Mouse (Mus musculus): Measurements from ENCODE around the gene B230217C12Rik. TPM values are rescaled to one million over a fixed set of nuclear protein-coding genes. Genes with fewer than 3 reads are reported as not detected.

The B230217C12Rik gene
- 21.1 and 24.1 TPM in 2 replicates for polyA plus RNA-seq (2015; fragmentation: Nextera tagmentation; extraction: Ambion mirVana)

DNA sequence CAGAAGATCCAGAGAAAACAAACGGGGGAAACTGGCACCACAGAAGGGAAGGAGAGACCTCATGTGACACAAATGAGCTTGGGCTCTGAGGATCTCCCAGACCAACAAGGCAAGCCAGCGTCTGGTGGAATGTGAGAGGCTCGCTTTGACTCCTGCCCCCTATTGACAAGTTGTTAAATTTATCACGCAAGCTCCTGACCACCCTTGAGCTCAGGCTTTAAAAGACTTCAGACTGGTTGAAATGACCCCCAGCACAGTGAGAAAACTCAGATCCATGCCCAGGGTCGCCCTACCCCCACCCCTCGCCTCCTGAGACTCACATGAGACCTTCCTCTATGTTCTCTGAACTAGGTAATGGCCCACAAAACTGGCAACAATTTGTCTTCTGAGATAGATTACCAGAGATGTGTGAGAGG lies at the start of gene B230217C12Rik:
Gene B230217C12Rik (plus strand): TSS at position 242 of the 416 bp plus-strand sequence.
- Histone ChIP-seq H3K4me3 (replicated peaks; ENCODE audit: low read length) (peak within 1 kb of the TSS; percentile 56), H3K9me3 (ENCODE audit: control insufficient read depth, low read length) (no peaks in the 10 kb centered on the region), H3K9ac (replicated peaks; ENCODE audit: low read depth, low read length) (peak within 1 kb of the TSS; percentile 71), H3K4me1 (replicated peaks; ENCODE audit: control insufficient read depth, insufficient read depth, low read length) (peaks cover 14% of the 10 kb centered on the region), H3K4me2 (ENCODE audit: low read length) (peak within 1 kb of the TSS; percentile 62), H3K27me3 (replicated peaks; ENCODE audit: control insufficient read depth, insufficient read depth, low read length) (no peaks in the 10 kb centered on the region), H3K36me3 (ENCODE audit: control insufficient read depth, insufficient read depth) (peaks cover 3% of the 10 kb centered on the region; the same call in 1 of the 2 replicates), H3K27ac (ENCODE audit: low read length) (peak within 1 kb of the TSS; percentile 87)
- WGBS, result under 1% methylated on average over 6 of the region's 6 CpGs
- ATAC-seq, result peak; percentile 11

DNA sequence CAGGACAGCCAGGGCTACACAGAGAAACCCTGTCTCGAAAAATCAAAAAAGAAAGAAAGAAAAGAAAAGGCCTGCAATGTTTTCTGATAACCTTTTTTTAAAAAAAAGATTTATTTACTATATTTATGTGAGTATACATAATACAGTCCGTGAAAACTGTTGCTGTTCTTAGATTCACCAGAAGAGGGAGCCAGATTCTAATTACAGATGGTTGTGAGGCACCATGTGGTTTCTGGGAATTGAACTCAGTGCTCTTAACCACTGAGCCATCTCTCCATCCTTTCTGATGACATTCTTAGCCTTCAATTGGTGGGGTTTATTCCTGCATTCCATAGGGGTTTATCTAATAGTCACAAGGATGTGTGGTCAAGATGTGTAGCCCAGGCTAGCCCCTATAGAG lies 47.4 kb upstream of the B230217C12Rik start:
- Histone ChIP-seq H3K9ac (replicated peaks; ENCODE audit: low read depth, low read length) (no peak overlapping the region), H3K27me3 (replicated peaks; ENCODE audit: control insufficient read depth, insufficient read depth, low read length) (no peaks in the 10 kb centered on the region), H3K27ac (ENCODE audit: low read length) (no peak overlapping the region), H3K36me3 (ENCODE audit: control insufficient read depth, insufficient read depth) (no peaks in the 10 kb centered on the region), H3K9me3 (ENCODE audit: control insufficient read depth, low read length) (no peaks in the 10 kb centered on the region), H3K4me1 (replicated peaks; ENCODE audit: control insufficient read depth, insufficient read depth, low read length) (peaks cover 4% of the 10 kb centered on the region; the same call in 1 of the 2 replicates), H3K4me2 (ENCODE audit: low read length) (no peak overlapping the region), H3K4me3 (replicated peaks; ENCODE audit: low read length) (no peak overlapping the region)
- WGBS, result 6% methylated on average over 2 of the region's 2 CpGs
- no peak for ATAC-seq

DNA sequence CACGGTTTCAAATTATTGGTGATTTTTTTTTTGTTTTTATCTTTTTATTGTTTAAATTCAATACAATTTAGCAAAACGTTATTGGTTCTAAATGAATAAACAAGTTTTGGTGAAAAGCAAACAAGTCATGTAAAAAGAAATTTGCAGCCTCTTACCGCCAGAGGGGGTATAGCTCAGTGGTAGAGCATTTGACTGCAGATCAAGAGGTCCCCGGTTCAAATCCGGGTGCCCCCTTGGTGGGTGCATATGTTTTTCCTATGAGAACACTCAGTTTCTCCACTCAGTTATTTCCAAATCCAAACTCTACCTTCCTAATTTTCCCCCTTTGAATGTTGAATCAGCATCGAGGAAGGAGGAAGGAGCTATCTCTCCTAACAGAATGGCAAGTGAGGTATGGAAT lies 43.7 kb upstream of the B230217C12Rik start:
- Histone ChIP-seq H3K36me3 (ENCODE audit: control insufficient read depth, insufficient read depth) (no peaks in the 10 kb centered on the region), H3K4me3 (replicated peaks; ENCODE audit: low read length) (no peak overlapping the region), H3K27ac (ENCODE audit: low read length) (no peak overlapping the region), H3K9me3 (ENCODE audit: control insufficient read depth, low read length) (no peaks in the 10 kb centered on the region), H3K4me1 (replicated peaks; ENCODE audit: control insufficient read depth, insufficient read depth, low read length) (peaks cover 18% of the 10 kb centered on the region), H3K27me3 (replicated peaks; ENCODE audit: control insufficient read depth, insufficient read depth, low read length) (no peaks in the 10 kb centered on the region), H3K9ac (replicated peaks; ENCODE audit: low read depth, low read length) (no peak overlapping the region), H3K4me2 (ENCODE audit: low read length) (no peak overlapping the region)
- no peak for ATAC-seq
- 3% methylated on average over 6 of the region's 6 CpGs for WGBS

DNA sequence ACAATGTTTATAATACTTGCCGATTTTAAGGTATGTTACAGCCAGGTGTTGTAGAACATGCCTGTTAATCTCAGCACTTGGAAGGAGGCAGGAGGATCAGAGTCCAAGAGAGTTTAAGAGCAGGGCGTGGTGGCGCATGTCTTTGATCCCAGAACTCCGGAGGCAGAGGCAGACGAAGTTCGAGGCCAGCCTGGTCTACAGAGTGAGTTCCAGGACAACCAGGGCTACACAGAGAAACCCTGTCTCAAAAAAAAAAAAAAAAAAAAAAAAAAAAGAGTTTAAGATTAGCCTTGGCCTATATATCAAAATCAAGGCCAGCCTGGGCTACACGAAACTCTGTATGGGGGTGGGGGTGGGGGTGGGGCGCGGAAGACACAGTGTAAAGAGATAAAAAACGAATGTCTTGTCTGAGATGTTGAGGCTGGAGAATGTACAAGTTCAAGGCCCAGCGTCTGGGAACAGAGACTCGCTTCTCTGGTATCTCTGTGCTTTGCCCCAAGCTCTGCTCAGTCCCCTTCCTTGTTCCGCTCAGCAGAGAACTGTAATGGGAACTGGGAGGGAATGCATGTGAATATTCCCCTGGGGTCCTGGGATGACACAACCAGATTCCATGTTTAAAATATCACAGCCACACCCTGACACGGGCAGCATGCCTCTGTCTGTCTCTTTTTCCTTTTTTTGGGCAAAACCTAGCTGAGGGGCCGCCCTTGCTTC lies 43.1 kb upstream of the B230217C12Rik start:
- no peaks in the 10 kb centered on the region for H3K9me3 ChIP-seq (ENCODE audit: control insufficient read depth, low read length)
- no peak overlapping the region; the same call in 1 of the 2 replicates for H3K4me2 ChIP-seq (ENCODE audit: low read length)
- H3K4me3 ChIP-seq (replicated peaks; ENCODE audit: low read length), result no peak overlapping the region
- no peaks in the 10 kb centered on the region for H3K27me3 ChIP-seq (replicated peaks; ENCODE audit: control insufficient read depth, insufficient read depth, low read length)
- H3K4me1 ChIP-seq (replicated peaks; ENCODE audit: control insufficient read depth, insufficient read depth, low read length), result peaks cover 24% of the 10 kb centered on the region
- no peak for ATAC-seq
- no peak overlapping the region for H3K27ac ChIP-seq (ENCODE audit: low read length)
- no peaks in the 10 kb centered on the region for H3K36me3 ChIP-seq (ENCODE audit: control insufficient read depth, insufficient read depth)
- WGBS, result 64% methylated on average over 15 of the region's 15 CpGs
- no peak overlapping the region for H3K9ac ChIP-seq (replicated peaks; ENCODE audit: low read depth, low read length)

DNA sequence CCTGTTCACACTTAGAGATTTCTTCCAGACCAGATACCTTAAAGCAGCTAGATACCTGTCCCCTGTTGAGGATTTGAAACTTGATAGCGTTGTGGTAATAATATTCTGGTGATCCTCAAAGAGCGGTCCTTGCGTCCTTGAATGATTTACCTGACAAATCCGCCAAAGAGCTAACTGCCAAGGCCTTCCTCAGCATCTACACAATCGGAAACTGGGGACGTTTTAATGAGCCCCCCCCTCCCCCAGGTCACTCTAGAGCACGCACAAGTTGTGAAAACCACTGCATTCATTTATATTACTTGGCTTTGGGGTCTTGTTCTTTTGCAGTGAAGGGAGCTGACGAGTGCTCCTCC lies 42.5 kb upstream of the B230217C12Rik start:
- Histone ChIP-seq H3K27ac (ENCODE audit: low read length) (peak overlapping the region; percentile 51; the same call in 1 of the 2 replicates), H3K9ac (replicated peaks; ENCODE audit: low read depth, low read length) (no peak overlapping the region), H3K36me3 (ENCODE audit: control insufficient read depth, insufficient read depth) (no peaks in the 10 kb centered on the region), H3K27me3 (replicated peaks; ENCODE audit: control insufficient read depth, insufficient read depth, low read length) (no peaks in the 10 kb centered on the region), H3K4me1 (replicated peaks; ENCODE audit: control insufficient read depth, insufficient read depth, low read length) (peaks cover 27% of the 10 kb centered on the region), H3K9me3 (ENCODE audit: control insufficient read depth, low read length) (no peaks in the 10 kb centered on the region), H3K4me3 (replicated peaks; ENCODE audit: low read length) (peak overlapping the region; percentile 10), H3K4me2 (ENCODE audit: low read length) (peak overlapping the region; percentile 31)
- ATAC-seq, result no peak
- 31% methylated on average over 8 of the region's 8 CpGs for WGBS

DNA sequence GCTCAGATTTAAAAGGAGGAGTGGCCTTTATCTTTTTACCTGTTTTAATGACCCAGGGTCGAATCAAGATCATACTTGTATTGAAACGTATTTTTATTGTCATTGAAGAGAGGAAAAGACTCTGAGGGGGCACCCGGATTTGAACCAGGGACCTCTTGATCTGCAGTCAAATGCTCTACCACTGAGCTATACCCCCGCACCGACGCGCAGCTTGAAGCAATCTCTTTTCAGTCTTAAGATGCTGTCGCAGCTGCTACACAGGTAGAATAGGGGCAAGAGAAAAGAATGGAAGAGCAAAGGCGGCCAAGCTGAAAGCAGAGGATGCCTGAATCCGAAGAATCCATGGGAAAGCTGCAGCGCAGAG lies 41.8 kb upstream of the B230217C12Rik start, which contains the start of gene Lasp1:
Gene Lasp1 (plus strand): TSS at position 219 of the 364 bp plus-strand sequence.
- Histone ChIP-seq H3K36me3 (ENCODE audit: control insufficient read depth, insufficient read depth) (no peaks in the 10 kb centered on the region), H3K9ac (replicated peaks; ENCODE audit: low read depth, low read length) (peak within 1 kb of the TSS; percentile 85), H3K27me3 (replicated peaks; ENCODE audit: control insufficient read depth, insufficient read depth, low read length) (no peaks in the 10 kb centered on the region), H3K4me2 (ENCODE audit: low read length) (peak within 1 kb of the TSS; percentile 60), H3K4me3 (replicated peaks; ENCODE audit: low read length) (peak within 1 kb of the TSS; percentile 76), H3K27ac (ENCODE audit: low read length) (peak within 1 kb of the TSS; percentile 96), H3K4me1 (replicated peaks; ENCODE audit: control insufficient read depth, insufficient read depth, low read length) (peaks cover 30% of the 10 kb centered on the region), H3K9me3 (ENCODE audit: control insufficient read depth, low read length) (no peaks in the 10 kb centered on the region)
- ATAC-seq, result peak; percentile 61
- under 1% methylated on average over 11 of the region's 11 CpGs for WGBS

DNA sequence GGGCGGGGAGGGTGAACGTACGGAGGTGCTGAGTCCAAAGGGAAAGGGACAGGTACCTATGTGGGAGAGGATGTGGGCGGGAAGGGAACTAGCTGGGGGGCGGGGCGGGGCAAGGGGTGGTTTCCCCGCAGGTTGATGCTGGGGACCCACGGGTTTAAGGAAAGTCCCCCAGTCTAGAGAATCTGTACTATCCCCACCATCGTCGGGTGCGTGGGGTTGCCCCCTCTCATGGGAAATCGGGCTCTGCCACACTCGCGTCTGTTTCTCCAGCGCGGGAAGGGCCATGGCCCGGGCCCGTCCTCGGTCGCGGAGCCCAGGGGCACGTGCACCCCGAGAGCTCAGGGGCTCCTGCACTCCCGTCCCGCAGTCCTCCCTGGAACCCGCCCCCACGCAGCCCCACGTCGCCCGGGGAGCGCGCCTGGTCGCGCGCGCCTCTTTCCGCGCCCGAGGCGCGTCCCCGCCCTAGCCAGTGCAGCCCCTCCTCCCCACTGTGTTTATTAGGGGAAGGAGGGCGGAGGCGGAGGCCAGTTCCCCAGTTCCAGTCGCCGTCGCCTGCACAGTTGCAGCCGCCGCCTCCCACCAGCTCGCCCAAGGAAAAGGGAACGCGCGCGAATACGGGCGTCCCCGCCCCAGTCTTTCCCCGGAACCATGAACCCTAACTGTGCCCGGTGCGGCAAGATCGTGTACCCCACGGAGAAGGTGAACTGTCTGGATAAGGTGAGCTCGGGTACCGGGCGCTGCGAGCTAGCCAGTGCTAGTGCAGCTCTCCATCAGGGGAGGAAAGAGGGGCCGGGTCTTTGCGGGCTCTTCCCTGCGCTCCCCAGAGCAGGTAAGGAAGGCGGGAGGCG lies 41.2 kb upstream of the B230217C12Rik start:
- peak overlapping the region; percentile 96 for H3K27ac ChIP-seq (ENCODE audit: low read length)
- H3K4me3 ChIP-seq (replicated peaks; ENCODE audit: low read length), result peak overlapping the region; percentile 76
- peaks cover 36% of the 10 kb centered on the region for H3K4me1 ChIP-seq (replicated peaks; ENCODE audit: control insufficient read depth, insufficient read depth, low read length)
- no peaks in the 10 kb centered on the region for H3K27me3 ChIP-seq (replicated peaks; ENCODE audit: control insufficient read depth, insufficient read depth, low read length)
- peak overlapping the region; percentile 85 for H3K9ac ChIP-seq (replicated peaks; ENCODE audit: low read depth, low read length)
- peak; percentile 83 for ATAC-seq
- no peaks in the 10 kb centered on the region for H3K9me3 ChIP-seq (ENCODE audit: control insufficient read depth, low read length)
- peak overlapping the region; percentile 60 for H3K4me2 ChIP-seq (ENCODE audit: low read length)
- no peaks in the 10 kb centered on the region for H3K36me3 ChIP-seq (ENCODE audit: control insufficient read depth, insufficient read depth)
- under 1% methylated on average over 69 of the region's 71 CpGs for WGBS

DNA sequence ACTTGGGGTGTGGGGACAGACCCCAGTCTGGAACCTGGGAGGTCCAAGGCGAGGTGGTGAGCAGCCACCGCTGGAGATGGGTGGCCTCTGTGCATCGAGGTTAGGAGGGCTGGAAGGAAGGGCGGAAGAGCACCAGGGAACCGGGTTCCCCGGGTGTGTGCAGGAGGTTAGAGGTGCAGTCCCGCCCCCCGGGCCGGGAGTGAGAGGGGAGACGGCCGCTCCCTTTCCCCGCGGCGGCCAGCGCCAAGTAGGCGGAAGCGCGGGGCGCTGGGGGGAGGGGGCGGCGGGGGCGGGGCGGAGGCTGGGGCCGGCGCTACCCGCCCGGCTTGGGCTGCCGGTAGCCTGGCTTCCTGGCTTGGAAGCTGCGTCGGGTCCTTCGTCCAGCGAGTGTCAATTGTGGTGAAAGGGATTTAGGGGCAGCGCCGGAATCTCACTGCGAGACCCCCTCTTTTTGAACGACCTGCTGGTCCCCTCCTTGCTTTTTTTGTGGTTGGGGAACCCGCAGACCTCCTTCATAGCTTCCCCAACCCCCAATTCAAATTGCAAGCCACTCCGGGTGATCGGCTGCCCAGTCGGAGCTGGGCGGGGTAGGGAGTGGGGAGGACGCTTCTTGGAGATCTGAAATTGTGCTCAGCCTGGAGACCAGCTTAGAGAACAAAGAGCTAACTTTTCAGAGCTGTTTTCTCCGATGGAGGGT lies 40.4 kb upstream of the B230217C12Rik start:
- peak; percentile 64 for ATAC-seq
- Histone ChIP-seq H3K36me3 (ENCODE audit: control insufficient read depth, insufficient read depth) (no peaks in the 10 kb centered on the region), H3K4me2 (ENCODE audit: low read length) (peak overlapping the region; percentile 60), H3K9ac (replicated peaks; ENCODE audit: low read depth, low read length) (peak overlapping the region; percentile 85), H3K9me3 (ENCODE audit: control insufficient read depth, low read length) (no peaks in the 10 kb centered on the region), H3K27ac (ENCODE audit: low read length) (peak overlapping the region; percentile 96), H3K4me3 (replicated peaks; ENCODE audit: low read length) (peak overlapping the region; percentile 76), H3K4me1 (replicated peaks; ENCODE audit: control insufficient read depth, insufficient read depth, low read length) (peaks cover 43% of the 10 kb centered on the region), H3K27me3 (replicated peaks; ENCODE audit: control insufficient read depth, insufficient read depth, low read length) (no peaks in the 10 kb centered on the region)
- WGBS, result 0% methylated on average over 27 of the region's 43 CpGs

All from forebrain, embryonic 16.5 days (tissue).